Mouse (Mus musculus) spleen, postnatal 36 days (tissue): ENCODE measurements around the gene Hspd1.

Experiments
- DNase-seq, 2 experiments: peaks; one replicate each; pipeline ENCODE4 v3.0.0; 2022; ENCODE audit warnings: low spot score in 2 of 2, mixed read lengths in 1 of 2

Gene Hspd1

GRCm38 (mm10) chr1:55041691-55042090, 46.4 kb downstream of the Hspd1 start:
- no peak for DNase-seq

GRCm38 (mm10) chr1:55039944-55040343, 48.1 kb downstream of the Hspd1 start:
- no peak for DNase-seq

GRCm38 (mm10) chr1:55031026-55031779, 56.8 kb downstream of the Hspd1 start:
- DNase-seq = no peak

- no peak for DNase-seq
Measured at GRCm38 (mm10) chr1:55029446-55029845, 58.6 kb downstream of the Hspd1 start.

GRCm38 (mm10) chr1:55028512-55029249, 59.4 kb downstream of the Hspd1 start:
- DNase-seq = peak; percentile 79 to 85

GRCm38 (mm10) chr1:55027966-55028365, 60.1 kb downstream of the Hspd1 start:
- DNase-seq = no peak
